Mouse (Mus musculus): ENCODE results near the gene Sh3bp1. TPM values are rescaled to one million over a fixed set of nuclear protein-coding genes. Genes with fewer than 3 reads are reported as not detected.

The Sh3bp1 gene
- total RNA-seq, 2 experiments from 2014 or later, result 20.4 to 24.3 TPM

Small RNAs within 50 kb of the gene (microRNA-seq; reads per million reads assigned to microRNA genes)
- 0.99 to 1.3 reads per million in 2 experiments for gene Mir6955

Other genes starting within 250 kb of the Sh3bp1 start
- 100 to 1,000 TPM; 137 to 153 TPM for gene Elfn2, start 181.0 kb upstream of the Sh3bp1 start, total RNA-seq (2021)
- gene Mfng, start 126.3 kb upstream of the Sh3bp1 start, total RNA-seq (2021), result 1 to 10 TPM; 6.0 to 6.1 TPM
- 1 to 10 TPM; 3.9 to 4.2 TPM for gene Card10, start 96.7 kb upstream of the Sh3bp1 start, total RNA-seq (2021)
- gene Cdc42ep1, start 57.1 kb upstream of the Sh3bp1 start, total RNA-seq (2021), result 10 to 100 TPM; 11.9 to 13.2 TPM
- gene Lgals2, start 44.2 kb upstream of the Sh3bp1 start, total RNA-seq (2021), result not detected
- 10 to 100 TPM; 58.0 to 61.2 TPM for gene Gga1, start 22.6 kb upstream of the Sh3bp1 start, total RNA-seq (2021)
- under 1 TPM; 0.48 to 0.73 TPM for gene Gm49510, start 101 bp upstream of the Sh3bp1 start, total RNA-seq (2021)
- gene Pdxp, start 14.2 kb downstream of the Sh3bp1 start, total RNA-seq (2021), result 100 to 1,000 TPM; 165 to 180 TPM
- gene Lgals1, start 27.0 kb downstream of the Sh3bp1 start, total RNA-seq (2021), result 10 to 100 TPM; 19.6 to 21.3 TPM
- gene Nol12, start 35.2 kb downstream of the Sh3bp1 start, total RNA-seq (2021), result 10 to 100 TPM; 37.7 to 37.9 TPM
- gene Triobp, start 48.0 kb downstream of the Sh3bp1 start, total RNA-seq (2021), result 10 to 100 TPM; 16.4 to 16.8 TPM
- gene H1f0, start 128.7 kb downstream of the Sh3bp1 start, total RNA-seq (2021), result 10 to 100 TPM; 91.8 to 96.6 TPM
- gene Galr3, start 142.1 kb downstream of the Sh3bp1 start, total RNA-seq (2021), result under 1 TPM; 0.53 to 0.55 TPM
- 10 to 100 TPM; 19.1 to 21.1 TPM for gene Ankrd54, start 163.1 kb downstream of the Sh3bp1 start, total RNA-seq (2021)
- 10 to 100 TPM; 66.3 to 69.3 TPM for gene Eif3l, start 175.4 kb downstream of the Sh3bp1 start, total RNA-seq (2021)
- 10 to 100 TPM; 23.8 to 24.1 TPM for gene Micall1, start 209.1 kb downstream of the Sh3bp1 start, total RNA-seq (2021)
- 100 to 1,000 TPM in 1 of 2 experiments, 10 to 100 TPM in 1; 98.4 to 106 TPM for gene Polr2f, start 241.2 kb downstream of the Sh3bp1 start, total RNA-seq (2021)
- gene 1700088E04Rik, start 241.5 kb downstream of the Sh3bp1 start, total RNA-seq (2021), result 10 to 100 TPM; 11.7 to 12.2 TPM